Mouse (Mus musculus): Measurements from ENCODE around the gene Mindy4. TPM values are rescaled to one million over a fixed set of nuclear protein-coding genes. Genes with fewer than 3 reads are reported as not detected.
"Not testable (repeated sequence)": the region's sequence is repeated elsewhere in the genome, so short reads cannot be mapped to it uniquely, and the experiment has no call there.

The Mindy4 gene
- 1 to 10 TPM; 4.1 to 4.4 TPM for total RNA-seq (2021)

DNA sequence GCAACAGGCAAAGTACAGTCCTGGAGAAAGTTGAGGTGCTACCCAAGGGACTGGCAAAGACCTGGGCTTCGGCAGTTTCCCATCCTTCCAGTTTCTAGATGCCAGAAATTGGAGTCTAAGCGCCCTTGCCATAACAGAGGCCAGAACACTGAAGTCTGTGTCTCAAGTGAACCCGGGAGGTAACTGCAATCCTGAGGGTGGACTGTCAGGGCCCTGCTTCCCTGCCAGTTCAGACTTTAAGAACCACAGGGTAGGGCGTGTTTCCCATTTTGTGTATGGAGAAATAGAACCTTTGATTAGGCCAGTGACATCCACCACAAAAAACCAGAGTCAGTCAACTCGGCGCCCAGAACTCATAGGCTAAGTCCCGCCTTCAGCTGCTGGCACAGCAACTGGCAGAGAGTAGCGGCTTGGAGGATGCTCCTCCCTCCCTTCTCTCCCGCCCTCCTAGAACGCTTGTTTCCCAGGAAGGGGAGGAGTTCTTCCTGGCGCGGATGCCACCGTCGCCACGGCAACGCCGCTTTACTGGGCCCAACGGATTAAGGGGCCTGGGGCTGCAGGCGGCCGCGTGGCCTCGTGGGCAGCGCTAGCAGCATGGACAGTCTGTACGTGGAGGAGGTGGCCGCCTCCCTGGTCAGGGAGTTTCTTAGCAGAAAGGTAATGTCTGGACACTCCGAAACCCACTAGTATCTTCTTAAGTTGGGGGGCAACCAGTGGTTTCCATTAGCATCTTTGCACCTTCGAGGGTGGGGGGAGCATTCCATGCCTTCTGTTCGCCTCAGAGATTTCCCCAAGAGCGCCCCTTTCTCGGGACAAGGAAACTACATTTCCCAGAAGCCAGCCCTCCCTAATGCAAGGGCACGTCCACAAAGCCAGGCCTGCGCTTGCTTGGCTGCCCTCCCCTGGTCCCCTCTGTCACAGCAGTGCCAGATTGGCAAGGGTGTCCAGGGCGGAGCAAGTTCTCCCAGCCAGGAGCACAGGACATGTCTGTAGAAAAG, at the start of gene Mindy4:
Gene Mindy4 (plus strand): TSS at position 471 of the 998 bp plus-strand sequence.
- DNase-seq (ENCODE audit: low spot score), result peak; percentile 89
- intact Hi-C loops (cut with DNase I), result no loop called here

DNA sequence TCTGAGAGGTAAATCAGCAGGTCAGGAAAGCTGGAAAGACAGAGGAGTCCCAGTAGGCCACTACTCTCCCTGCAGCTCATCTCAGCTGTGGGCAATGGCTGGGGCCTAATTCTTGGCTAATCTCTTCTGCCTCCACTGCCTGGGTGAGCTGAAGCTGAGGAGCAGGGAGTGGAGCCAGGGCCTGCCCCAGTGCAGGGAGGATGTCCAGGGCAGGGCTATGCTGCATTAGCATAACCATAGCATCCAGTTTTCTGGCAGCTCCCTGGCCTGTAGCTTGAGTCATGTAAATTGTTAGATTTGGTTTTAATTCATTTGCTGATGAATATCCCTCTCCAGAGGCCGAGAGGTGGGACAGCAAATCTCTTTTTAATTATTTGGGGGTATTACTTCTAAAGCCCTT, 43.9 kb upstream of the Mindy4 start:
- intact Hi-C loops (cut with DNase I), result no loop called here
- no peak for DNase-seq (ENCODE audit: low spot score)

DNA sequence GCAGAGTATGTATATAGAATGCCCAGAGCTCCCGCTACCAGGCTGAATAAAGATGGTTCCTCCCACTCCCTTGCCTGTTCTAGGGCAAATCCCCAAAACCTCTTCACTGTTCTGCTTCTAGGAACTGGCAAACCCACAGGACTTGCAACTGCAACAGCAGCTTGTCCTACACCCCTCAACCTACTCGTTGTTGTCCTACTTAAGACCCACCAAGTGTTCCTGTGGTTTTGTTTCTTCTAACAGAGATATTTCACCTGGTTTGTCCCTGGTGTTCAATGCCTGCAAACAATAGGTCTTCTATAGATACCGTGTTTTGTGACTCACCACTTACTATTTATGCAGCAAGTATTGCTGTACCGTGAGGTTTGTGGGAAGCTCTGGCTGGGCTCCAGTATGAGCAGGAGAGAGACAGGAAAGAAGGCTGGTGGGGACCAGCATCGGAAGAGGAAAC, 41.8 kb upstream of the Mindy4 start:
- intact Hi-C loops (cut with DNase I), result loop anchor here (10.0 kb wide), 1 partner anchor 577 kb away; no protein-coding TSS in a partner anchor
- DNase-seq (ENCODE audit: low spot score), result no peak

DNA sequence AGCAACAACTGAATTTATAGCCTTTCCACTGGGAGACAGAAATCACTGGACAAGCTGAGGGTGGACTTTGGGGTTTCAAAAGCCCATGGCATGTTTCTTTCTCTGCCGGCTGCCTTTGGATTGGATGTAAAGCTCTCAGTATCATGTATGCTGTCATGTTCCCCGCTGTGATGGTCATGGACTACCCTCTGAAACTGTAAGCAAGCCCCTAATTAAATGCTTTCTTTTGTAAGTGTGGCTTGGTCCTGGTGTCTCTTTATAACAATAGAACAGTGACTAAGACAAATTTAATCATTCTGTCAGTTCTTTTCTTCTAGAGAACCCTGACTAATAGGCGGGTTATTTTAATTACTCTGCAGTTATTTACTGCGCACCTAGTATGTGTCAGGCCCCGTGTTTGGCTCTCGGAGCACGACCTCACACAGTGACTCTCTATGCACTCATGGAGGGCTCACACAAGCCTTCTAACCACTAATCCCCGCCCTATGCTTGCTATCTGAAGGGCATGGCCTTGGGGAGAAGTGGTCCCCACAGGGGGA, 40.1 kb upstream of the Mindy4 start:
- no peak for DNase-seq (ENCODE audit: low spot score)
- intact Hi-C loops (cut with DNase I), result loop anchor here (10.0 kb wide), 1 partner anchor 578 kb away; no protein-coding TSS in a partner anchor

DNA sequence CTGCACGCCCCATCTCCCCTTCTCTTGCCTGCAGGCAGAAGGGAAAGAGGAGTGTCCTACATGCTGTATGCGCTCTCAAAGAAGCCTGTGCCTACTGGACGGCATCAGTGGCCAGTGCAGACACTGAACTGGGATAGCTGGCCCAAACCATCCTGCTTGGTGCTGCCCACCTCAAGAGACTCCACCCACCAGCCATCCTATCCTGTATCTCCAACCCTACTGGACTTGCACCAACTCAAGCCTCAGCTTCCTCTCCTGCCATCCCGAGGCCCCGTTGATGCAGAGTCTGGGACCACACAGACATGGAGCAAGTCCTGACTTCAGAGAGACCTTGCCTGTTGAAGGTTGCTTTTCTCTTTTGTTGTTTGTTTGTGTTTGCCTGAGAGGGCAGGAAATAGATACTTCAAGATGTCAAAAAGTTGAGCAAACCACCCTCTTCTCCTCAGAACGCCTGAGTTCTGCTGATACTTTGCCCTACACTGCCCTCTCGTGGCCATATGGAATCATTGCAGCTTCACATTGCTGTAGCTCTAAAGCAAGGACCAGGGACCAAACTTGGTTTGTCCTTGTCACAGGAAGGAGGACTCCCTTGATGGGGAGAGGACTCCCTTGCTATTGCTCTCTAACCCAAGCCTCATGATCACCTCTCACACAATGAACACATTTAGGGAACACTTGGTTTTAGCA, 36.3 kb upstream of the Mindy4 start:
- intact Hi-C loops (cut with DNase I), result loop anchor here (1.0 to 10.0 kb wide), 6 partner anchors 75 to 582 kb away; no protein-coding TSS in a partner anchor

DNA sequence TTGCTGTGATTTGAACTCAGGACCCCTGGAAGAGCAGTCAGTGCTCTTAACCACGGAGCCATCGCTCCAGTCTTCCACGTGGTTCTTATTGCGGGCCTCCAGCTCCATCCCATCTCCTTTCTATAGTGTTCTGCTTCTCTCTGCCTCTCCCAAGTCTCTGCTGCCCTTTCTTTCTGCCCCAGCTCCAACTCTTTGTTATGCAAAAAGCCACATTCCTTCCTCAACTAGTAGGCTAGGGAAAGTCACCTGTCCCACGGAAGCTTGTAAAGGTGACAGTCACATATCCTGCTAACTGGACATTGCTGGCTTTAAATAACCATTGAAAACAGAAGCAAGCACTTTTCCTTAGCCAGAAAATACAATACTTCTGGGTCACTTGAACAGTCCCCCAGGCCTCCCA, 33.4 kb upstream of the Mindy4 start:
- no peak for DNase-seq (ENCODE audit: low spot score)
- intact Hi-C loops (cut with DNase I), result loop anchor here (5.0 to 10.0 kb wide), 5 partner anchors 78 to 585 kb away; no protein-coding TSS in a partner anchor

More for the DNA sequence above, 36.3 kb upstream of the Mindy4 start:
- DNase-seq (ENCODE audit: low spot score), result peak; percentile 46

DNA sequence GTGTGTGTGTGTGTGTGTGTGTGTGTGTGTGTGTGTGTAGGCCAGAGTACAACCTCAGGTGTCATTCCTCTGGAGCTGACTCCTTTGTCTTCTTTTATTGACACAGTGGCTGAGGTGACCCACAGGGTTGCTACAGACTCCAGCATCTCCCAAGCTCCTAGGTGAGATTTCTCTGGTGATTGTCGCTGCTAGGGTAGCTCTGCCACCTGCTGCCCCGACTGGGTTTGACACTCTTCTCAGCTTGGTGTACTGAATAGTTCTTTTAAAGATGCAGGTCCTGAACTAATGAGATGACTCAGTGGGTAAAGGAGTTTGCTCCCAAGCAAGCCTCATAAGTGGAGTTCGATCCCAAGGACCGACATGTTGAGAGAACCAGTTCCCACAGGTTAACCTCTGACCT, 31.5 kb upstream of the Mindy4 start:
- intact Hi-C loops (cut with DNase I), result loop anchor here (5.0 kb wide), 1 partner anchor 359 kb away; no protein-coding TSS in a partner anchor
- no peak for DNase-seq (ENCODE audit: low spot score)

DNA sequence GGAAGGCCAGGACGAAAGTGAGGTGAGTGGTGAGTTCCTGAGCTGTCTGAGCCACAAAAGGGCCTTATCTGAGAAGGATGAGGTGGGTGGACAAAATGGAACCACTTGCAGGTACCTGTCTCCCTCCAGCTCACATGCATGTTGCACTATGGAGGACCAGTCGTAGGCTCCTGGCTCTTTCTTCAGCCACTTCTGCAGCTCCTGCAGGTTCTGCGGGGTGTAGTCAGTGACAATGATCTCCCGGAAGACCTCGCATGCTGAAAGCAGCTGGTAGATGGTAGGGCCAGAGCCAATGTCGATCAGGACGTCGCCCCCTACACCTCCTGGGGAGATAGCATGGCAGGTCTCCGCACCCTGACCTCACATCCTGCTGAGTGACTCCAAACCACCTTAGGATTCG, 30.0 kb upstream of the Mindy4 start:
- intact Hi-C loops (cut with DNase I), result loop anchor here (5.0 kb wide), 1 partner anchor 361 kb away; no protein-coding TSS in a partner anchor

DNA sequence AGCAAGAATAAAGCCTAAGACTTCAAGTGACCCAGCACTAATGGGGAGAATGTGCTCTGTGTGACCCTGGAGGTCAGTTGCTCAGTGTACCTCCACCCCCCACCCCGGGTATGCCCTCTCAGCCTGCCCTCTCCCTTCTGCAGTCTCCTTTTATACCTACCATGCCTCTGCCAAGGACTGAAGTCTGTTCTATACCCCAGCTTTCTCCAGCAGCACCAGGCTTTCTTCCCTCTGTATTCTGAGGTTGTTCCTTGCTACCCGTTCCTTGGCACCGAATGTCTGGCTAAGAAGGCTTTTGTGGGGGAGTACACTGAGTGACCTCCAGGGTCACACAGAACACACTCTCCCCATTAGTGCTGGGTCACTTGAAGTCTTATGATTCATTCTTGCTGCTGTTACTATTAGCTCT, 29.2 kb upstream of the Mindy4 start:
- intact Hi-C loops (cut with DNase I), result loop anchor here (5.0 kb wide), 1 partner anchor 362 kb away; no protein-coding TSS in a partner anchor
- no peak for DNase-seq (ENCODE audit: low spot score)

More for the DNA sequence above, 30.0 kb upstream of the Mindy4 start:
- no peak for DNase-seq (ENCODE audit: low spot score)

DNA sequence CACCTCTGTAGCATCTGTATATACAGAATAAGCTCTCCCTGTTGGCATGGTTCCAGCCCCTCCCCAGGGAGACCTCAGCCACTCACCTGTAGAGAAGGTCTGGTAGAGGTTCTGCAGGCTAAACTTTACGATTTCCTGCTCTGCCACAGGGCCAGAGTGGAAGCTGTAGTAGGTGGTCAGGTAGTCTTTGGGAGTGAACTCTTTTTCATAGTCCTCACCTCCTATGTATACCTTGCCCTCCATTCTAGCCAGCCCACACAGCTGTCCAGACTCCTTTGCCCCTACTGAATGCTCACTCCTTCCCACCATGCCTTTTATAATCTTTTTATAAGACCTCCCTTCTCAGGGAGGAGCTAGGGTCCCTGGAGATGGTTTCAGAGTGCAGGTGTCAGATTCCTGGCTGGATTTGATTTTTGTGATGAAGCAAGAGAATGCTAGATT, 28.4 kb upstream of the Mindy4 start, which contains the start of gene Inmt:
Gene Inmt (minus strand): TSS at position 303 of the 441 bp plus-strand sequence.
- intact Hi-C loops (cut with DNase I), result loop anchor here (5.0 kb wide), 1 partner anchor 362 kb away; no protein-coding TSS in a partner anchor
- DNase-seq (ENCODE audit: low spot score), result no peak

DNA sequence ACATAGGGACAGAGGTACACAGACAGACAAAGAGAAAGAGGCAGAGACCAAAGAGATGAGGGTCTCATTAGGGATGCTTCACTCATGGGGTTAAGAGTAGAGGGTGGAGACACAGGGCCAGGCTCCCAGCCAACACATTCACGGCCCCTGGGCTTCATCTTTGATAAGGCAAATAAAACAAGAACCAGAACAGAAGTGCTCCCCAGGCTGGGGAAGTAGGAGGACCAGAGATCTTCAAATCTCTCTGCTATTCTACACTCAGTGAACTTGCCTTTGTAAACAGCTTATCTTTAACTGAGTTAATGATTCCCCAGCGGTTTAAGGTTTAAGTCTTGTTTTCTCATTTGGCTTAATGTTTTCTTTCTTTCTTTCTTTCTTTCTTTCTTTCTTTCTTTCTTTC, 27.7 kb upstream of the Mindy4 start:
- no peak for DNase-seq (ENCODE audit: low spot score)
- intact Hi-C loops (cut with DNase I), result no loop called here

DNA sequence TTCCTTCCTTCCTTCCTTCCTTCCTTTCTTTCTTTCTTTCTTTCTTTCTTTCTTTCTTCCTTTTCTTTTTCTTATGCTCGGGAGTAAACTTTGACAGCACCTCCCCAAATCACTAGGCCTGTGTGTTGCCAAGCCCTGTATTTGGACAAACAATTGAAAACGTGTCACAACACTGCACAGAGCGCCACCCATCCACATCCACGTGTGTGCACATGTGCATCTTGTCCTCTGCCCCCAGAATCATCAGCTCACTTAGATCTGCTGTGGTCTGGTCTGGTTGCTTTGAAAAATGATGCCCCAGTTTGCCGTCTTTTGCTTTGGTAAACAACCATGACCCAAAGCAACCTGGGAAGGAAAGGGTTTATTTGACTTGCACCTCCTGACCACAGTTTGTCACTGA, 27.3 kb upstream of the Mindy4 start:
- intact Hi-C loops (cut with DNase I), result no loop called here
- DNase-seq (ENCODE audit: low spot score), result peak; percentile 35

DNA sequence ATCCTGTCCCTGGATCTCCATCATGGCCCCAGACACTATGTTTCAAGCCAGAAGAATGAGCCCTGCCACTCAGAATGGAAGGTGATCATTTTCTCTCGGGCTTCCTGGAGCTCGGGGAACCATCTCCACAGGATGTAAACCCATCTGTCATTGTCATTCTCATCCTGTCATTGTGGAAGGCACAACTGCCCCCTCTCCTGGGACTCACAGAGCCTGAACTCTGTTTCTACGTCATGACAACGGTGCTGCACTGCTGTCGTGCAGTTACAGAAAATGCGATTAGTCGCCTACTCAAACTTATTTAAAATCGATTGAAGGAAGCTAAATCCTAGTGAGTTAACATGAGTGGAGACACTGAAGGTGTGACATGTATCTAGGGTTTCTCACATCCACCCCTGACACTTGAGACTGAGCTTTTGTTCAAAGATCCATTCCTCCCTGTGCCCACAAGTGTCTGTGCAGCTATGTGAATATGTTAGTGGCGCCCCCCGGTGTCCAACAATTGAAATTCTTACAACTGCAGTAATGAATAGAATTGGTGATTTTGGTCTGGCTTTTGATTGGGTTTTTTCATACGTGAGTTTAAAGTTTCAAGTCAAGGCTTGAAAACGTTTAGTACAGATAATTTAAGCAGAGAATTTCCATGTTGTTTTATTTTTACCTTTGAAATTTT, 26.0 kb upstream of the Mindy4 start:
- intact Hi-C loops (cut with DNase I), result no loop called here
- no peak for DNase-seq (ENCODE audit: low spot score)

DNA sequence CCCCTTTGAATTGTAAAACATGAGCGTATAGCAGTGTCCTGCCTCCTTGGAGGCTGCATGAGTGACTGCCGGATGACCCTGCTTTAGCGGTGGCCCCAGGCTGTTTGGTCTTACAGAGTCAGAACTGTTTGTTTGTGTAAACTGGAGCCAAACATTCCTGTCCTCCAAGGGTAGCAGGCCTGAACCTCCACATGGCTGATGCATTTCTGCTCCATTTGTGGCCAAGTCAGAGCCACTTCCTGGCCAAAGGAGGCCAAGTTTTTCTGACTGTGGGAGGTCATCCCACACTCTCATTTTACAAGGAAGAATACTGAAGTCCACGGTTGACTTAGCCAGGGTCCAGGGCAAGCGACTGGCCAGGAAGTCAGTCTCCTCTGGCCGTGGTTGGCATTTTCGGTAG, 23.6 kb upstream of the Mindy4 start:
- DNase-seq (ENCODE audit: low spot score), result peak; percentile 21
- intact Hi-C loops (cut with DNase I), result no loop called here

DNA sequence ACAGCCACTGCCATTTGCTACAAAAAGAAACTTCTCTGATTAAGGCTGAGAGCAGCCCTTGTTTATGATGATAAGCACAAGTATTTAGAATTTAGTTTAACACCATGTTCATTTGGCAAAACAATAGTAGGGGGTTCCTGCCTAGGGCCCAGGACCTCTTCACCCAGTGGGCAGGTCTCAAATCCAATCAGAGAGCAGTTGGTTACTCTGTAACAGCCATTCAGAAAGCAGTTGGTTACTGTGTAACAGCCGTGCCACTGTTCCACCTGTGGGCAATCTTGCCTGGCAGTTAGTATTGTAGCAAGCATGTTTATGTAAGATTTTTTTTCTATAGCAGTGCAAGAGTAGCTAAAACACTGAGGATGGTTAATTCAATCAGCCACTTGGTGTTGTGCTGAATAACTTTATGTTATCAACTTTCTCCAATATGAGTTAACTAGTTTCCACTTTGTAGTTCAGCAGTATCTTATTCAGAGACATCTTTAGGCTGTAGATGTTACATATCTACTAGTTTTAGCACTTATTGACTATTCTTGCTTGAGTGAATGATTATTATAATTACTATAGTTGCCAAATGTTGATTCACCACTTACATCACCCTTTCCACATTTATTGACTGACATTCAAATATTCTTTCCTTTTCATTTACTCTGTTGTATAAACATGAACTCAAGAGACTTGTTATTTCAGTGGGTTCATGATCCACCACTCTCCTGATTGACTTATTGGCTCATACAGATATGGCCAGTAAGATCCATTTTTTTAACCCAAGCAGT, 20.3 kb upstream of the Mindy4 start:
- intact Hi-C loops (cut with DNase I), result no loop called here
- no peak for DNase-seq (ENCODE audit: low spot score)

DNA sequence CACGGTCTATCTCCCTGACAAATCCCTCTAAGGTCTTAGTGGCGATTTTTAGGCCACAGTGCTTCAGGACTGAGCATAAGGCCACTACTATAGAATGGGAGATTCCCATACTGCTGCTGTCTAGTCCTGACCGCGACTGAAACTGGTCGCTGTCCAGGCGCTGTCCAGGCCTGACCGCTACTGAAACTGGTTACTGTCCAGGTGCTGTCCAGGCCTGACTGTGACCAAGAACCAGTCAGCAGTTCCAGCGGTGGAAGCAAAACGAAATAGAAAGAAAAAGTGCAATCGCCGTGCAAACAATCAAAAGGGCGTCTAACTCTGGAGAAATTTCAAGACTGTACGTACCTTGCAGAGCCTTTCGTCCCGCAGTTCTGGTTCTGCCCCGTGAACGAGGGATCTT, 15.4 kb upstream of the Mindy4 start:
- intact Hi-C loops (cut with DNase I); DNase-seq (ENCODE audit: low spot score): not testable (repeated sequence)

DNA sequence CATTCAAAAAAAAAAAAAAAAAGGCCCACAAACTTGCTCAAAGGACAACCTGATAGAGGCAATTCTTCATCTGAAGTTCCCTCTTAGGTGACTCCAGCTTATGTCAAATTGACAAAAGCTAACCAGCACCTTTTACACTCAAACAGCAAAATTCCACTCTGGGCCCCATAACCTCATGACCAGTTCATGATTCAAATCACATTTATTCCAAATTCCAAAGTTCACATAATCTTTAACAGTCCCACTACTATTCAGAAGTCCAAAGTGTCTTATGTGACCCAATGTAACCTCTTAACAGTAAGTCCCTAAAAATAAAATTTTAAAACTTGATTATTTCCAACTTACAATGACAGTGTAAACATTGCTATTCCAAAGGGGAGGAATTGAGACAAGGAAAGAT, 13.8 kb upstream of the Mindy4 start:
- no peak for DNase-seq (ENCODE audit: low spot score)
- intact Hi-C loops (cut with DNase I), result no loop called here

DNA sequence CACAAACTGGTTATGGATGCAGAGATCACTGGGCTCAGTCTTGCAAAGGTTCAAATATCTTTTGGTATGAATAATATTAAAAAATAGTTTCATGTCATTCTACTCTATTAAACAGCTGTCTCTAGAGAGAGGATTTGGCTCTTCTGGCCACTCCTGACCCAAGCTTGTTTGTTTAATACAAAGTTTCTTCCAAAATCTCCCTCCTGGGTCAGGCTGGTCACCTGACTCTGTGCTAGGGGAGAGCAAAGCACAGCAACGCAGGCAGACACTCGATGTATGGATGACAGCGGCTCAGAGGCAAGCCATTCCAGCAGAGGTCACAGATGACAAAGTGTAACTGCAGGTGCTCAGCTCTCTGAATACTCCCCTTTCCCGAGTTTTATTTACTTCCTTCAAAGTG, 11.6 kb upstream of the Mindy4 start:
- intact Hi-C loops (cut with DNase I), result no loop called here
- no peak for DNase-seq (ENCODE audit: low spot score)

DNA sequence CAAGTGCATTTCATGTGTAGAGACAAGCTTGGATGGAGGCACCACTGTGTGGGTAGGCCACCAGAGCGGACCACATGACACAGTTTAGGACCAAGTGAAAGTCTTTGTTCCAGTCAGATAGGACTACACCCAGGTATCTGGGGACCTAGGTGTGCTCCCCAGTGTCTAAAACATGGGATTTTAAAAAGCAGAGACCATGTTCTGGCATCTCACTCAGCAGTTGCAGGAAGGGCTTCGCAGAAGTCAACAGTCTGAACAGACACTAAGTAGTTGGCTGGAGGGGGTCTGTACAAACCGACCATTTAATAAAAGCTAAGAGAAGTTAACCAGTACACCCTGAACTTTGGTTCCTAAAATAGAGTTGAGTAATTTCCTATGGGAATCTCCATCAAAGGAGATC, 10.0 kb upstream of the Mindy4 start:
- intact Hi-C loops (cut with DNase I), result no loop called here
- DNase-seq (ENCODE audit: low spot score), result no peak
